Mouse (Mus musculus) heart, postnatal 0 days (tissue): ENCODE results near the gene Lyz2.

Source experiments
- CTCF ChIP-seq: IDR thresholded peaks from 2 replicates; pipeline ENCODE4 v1.5.1; 2016; ENCODE audit warnings: antibody characterized with exemption, control low read depth, low read depth
- EP300 ChIP-seq: IDR thresholded peaks from 2 replicates; pipeline ENCODE4 v1.6.1; 2016; ENCODE audit warnings: antibody characterized with exemption, low read depth

GRCm38 (mm10) chr10:117292671-117293070 is 10.6 kb upstream of the Lyz2 start, which contains the start of gene Lyz1:
- TF ChIP-seq CTCF (no peak), EP300 (no peak)
